Mouse (Mus musculus) lung, postnatal 0 days (tissue): ENCODE data around the gene Ube3b.

Experiments used
- CTCF ChIP-seq: IDR thresholded peaks from 2 replicates; pipeline ENCODE4 v1.5.1; 2016; ENCODE audit warnings: antibody characterized with exemption, mild to moderate bottlenecking
- EP300 ChIP-seq: IDR thresholded peaks from 2 replicates; pipeline ENCODE4 v1.6.1; 2016; ENCODE audit warnings: antibody characterized with exemption, mild to moderate bottlenecking, control low read depth

DNA sequence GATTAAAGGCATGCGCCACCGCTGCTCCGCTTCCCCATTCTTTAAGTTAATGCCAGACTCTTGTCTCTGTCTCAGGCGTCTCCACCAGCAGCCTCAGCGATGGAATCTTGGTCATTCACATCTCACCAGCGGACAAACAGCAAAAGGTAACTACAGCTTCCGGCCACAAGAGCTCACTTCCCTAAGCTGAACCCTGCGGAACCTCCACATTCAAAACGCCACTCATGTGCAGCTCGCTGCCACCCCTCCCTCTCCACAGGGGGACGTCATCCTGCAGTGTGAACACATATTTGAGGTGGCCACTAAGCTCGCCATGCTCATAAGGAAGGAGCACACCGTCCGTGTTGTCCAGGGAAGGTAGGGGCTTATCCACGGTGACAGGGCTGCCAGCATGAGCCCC, 19.4 kb upstream of the Ube3b start:
- TF ChIP-seq EP300 (no peak), CTCF (no peak)
